Mouse (Mus musculus) Patski (cell line): ENCODE data around the gene Gm8127. TPM values are rescaled to one million over a fixed set of nuclear protein-coding genes. Genes with fewer than 3 reads are reported as not detected.
"Not testable (repeated sequence)": the region's sequence is repeated elsewhere in the genome, so short reads cannot be mapped to it uniquely, and the experiment has no call there.

Experiments
- ATAC-seq: fragments of 100-300 bp; one replicate; pipeline ENCODE4 v1.8.0; 2021
- CTCF ChIA-PET: fragments of 350-600 bp; sonication (Branson Sonifier 250); formaldehyde crosslinking; loops from one replicate; lab custom pipeline; 2022; ENCODE audit warnings: inconsistent platforms; lab: Charles Lee
- POLR2A ChIA-PET: fragments of 350-600 bp; sonication (Branson Sonifier 250); formaldehyde crosslinking; loops from one replicate; lab custom pipeline; 2022; ENCODE audit warnings: antibody characterized with exemption, inconsistent platforms; lab: Charles Lee
- DNase-seq: peaks from one replicate; pipeline ENCODE4 v3.0.0-alpha.2; 2011; ENCODE audit warnings: low read depth, low spot score
- H3K27me3 ChIP-seq: fragments of 371-371 bp; one replicate; pipeline ENCODE4 v1.5.1; 2021
- in situ Hi-C: fragments of 300-500 bp; cut with MboI; formaldehyde crosslinking; loops from 3 replicates; pipeline ENCODE4 v1.11.1; 2018; ENCODE audit warnings: low pct_unique_long_range_greater_than_20kb, mixed read lengths
- polyA plus RNA-seq: library from polyadenylated mRNA; unstranded; gene quantifications from one replicate; pipeline ENCODE4 v1.2.3, GENCODE M21; 2021

Gm8127 gene
- polyA plus RNA-seq = not detected

DNA sequence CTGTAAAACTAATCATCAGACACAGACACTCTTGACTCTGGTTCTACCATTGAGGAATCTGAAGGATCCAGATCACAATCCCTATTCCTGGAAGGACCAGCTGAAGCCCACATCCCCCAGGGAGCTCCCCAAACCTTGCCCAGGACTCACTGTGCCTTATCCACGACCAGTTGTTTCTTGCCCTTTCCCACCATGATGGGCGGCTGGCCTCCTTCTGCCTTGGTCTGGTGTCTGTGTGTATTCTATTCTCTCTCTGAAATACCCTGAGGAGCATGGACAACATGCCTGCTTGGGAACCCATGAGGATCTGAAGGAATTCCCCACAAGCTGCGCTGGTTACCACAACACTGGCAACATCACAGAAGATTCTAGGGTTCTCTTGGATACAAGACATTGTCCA, at the start of gene Gm8127:
TSS of gene Gm8127 (minus strand) at position 330 of the 400 bp plus-strand sequence.
- DNase-seq, in situ Hi-C loops: not testable (repeated sequence)

DNA sequence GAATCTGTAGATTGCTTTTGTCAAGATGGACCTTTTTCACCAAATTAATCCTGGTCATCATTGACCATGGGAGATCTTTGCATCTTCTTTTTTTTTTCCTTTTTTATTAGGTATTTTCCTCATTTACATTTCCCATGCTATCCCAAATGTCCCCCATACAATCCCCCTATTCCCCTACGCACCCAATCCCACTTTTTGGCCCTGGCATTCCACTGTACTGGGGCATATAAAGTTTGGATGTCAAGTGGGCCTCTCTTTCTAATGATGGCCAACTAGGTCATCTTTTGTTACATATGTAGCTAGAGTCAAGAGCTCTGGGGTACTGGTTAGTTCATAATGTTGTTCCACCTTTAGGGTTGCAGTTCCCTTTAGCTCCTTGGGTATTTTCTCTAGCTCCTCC, 44.0 kb upstream of the Gm8127 start:
- H3K27me3 ChIP-seq, POLR2A ChIA-PET, CTCF ChIA-PET, ATAC-seq, DNase-seq, in situ Hi-C loops: not testable (repeated sequence)

More for the DNA sequence above, at the start of gene Gm8127:
- ATAC-seq, POLR2A ChIA-PET, CTCF ChIA-PET, H3K27me3 ChIP-seq: not testable (repeated sequence)

DNA sequence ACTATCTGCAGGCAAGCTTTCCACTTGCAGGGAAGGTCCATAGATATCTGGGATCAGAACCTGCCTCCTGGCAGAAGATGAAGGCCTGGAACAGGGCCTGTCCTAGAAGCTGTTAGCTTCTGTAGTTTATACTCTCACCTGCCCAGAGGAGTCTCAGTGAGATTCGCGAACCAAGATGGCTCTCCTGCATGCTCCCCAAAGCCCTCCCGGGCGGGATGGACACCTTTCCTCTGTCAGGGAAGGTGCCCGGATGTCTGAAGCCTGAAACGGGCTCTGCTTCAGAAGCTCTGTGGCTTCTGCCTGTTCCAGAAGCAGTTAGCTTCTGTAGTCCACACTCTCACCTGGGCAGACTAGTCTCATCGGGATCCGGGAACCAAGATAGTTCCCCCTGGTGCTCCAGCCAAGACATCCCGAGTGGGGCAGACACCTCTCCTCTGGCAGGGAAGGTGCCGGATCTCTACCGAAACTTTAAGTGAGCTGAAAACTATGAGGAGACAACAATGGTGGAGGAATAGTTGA, 37.8 kb upstream of the Gm8127 start:
- ATAC-seq, in situ Hi-C loops, CTCF ChIA-PET: not testable (repeated sequence)

DNA sequence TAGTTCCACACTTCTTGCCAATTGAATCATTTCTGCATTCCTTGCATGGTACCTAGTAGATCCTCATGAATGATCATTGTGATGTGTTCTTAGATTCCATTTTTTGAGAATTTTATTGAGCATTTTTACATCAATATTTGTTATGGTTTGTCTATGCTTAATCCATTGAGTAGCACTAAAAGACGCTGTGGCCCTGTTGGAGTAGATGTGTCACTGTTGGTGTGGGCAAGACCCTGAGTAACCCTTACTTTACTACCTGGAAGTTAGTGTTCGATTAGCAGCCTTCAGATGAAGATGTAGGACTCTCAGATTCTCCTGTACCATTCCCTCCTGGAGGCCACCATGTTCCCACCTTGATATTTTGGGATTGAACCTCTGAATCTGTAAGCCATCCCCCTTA, 35.0 kb upstream of the Gm8127 start:
- in situ Hi-C loops, CTCF ChIA-PET, POLR2A ChIA-PET, DNase-seq, H3K27me3 ChIP-seq, ATAC-seq: not testable (repeated sequence)

More for the DNA sequence above, 37.8 kb upstream of the Gm8127 start:
- H3K27me3 ChIP-seq, POLR2A ChIA-PET, DNase-seq: not testable (repeated sequence)

DNA sequence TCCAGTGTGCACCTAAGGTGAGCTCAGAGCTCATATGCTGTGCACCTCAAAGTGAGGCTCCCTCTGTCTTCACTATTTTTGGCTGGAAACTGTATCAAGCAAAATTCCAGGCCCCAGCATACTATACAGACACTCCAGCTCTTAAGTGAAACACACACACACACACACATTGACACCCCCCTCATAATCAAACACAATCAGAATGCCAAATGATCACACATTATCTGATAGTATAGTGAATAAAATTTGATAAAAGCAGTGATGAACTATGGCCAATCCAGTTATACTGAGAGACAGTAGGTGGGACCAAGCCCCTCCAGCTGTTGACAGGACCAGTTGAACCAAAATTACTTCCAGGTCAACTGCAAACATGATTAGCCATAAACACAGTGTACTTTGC, 25.9 kb upstream of the Gm8127 start:
- ATAC-seq, POLR2A ChIA-PET, in situ Hi-C loops, CTCF ChIA-PET, DNase-seq, H3K27me3 ChIP-seq: not testable (repeated sequence)

DNA sequence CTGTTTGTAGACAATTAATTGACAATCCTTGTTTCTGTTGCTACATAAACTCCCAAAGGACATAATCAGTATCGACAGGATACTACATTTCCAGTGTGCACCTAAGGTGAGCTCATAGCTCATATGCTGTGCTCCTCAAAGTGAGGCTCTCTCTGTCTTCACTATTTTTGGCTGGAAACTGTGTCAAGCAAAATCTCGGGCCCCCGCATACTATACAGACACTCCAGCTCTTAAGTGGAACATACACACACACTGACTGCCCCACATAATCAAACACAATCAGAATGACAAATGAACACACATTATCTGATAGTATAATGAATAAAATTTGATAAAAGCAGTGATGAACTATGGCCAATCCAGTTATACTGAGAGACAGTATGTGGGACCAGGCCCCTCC, 15.0 kb downstream of the Gm8127 start:
- POLR2A ChIA-PET, in situ Hi-C loops, ATAC-seq, DNase-seq, H3K27me3 ChIP-seq, CTCF ChIA-PET: not testable (repeated sequence)

DNA sequence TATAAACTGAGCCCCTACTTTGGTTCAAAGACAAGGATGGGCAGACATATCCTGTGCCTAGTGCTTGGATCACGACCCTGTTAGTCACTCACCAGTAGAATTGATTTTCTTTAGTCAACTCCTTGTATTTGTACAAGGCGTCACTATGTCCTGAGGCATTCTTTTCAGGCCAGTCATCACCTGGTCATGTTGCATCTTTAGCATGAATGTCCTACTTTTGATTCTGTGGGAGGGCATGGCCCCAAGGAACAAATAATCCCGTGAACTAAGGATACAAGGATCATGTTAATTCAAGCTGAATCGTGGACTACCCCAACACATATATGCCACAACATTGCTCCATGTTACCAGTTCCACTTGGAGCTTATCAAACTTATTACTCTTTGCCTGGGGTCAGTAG, 15.5 kb downstream of the Gm8127 start:
- H3K27me3 ChIP-seq, ATAC-seq, DNase-seq, CTCF ChIA-PET, POLR2A ChIA-PET, in situ Hi-C loops: not testable (repeated sequence)

DNA sequence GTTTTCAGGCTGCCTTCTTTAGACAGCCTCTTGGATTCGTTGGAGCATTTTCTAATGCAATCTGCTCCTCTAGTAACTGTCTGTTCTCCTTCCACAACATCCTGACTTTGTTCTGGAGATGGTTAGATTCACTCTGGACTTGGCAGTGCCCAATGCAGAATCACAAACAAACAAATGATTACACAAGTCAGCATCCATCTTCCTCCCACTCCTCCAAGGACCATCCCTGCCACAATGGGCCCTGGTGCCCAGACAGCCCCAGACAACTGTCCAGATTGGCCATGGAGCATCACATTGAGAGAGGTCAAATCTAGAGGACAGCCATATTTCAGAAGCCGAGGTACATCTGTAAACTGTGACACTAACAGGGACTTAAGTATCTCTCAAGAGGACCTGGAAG, 16.2 kb downstream of the Gm8127 start:
- H3K27me3 ChIP-seq, DNase-seq, in situ Hi-C loops, ATAC-seq, POLR2A ChIA-PET, CTCF ChIA-PET: not testable (repeated sequence)

DNA sequence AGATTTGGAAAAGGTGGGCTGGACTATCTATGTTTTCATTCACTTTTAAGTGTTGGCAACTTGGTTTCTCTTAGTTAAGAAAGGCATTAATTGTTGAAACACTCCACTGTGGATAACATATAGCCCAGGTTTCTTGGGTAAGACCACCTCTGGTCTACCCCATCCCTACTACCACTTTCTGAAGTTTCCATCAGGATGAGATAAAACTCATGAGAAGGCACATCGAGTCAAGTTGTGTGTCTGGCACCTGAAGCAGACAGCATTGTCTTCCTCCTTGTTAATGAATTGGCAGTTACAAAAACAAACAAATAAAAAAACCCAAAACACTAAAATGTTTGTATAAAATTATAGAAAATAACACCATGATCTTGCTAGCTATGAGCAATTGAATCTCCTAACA, 17.9 kb downstream of the Gm8127 start:
- in situ Hi-C loops, POLR2A ChIA-PET, CTCF ChIA-PET, H3K27me3 ChIP-seq, DNase-seq, ATAC-seq: not testable (repeated sequence)

DNA sequence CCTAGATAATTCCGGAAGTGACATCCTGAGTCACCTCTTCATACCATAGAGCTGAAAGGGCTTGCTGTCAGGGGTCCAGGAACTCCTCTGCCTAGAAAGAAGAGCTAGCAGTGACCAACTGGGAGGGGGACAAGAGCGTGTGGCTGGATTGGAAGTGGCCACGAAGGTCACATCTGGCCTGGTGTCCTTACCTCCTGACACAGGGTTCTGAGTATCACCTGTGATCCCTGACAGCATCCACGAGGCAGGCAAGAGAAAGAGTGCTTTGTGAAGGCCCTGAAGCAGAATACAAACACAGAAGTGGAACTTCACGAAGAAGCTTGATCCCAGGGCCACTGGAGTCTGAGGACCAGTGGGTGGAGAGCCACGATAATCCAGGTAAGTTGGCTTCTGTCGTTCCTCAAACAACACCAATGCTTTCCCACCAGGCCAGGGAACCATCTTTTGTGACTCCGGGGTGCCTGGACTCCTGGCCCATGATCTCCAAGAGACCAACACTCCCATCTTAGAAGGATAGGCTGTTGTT, 18.6 kb downstream of the Gm8127 start, which contains the start of gene Gm9732:
TSS of gene Gm9732 (plus strand) at position 51 of the 526 bp plus-strand sequence.
- DNase-seq, ATAC-seq, H3K27me3 ChIP-seq, in situ Hi-C loops, CTCF ChIA-PET, POLR2A ChIA-PET: not testable (repeated sequence)

DNA sequence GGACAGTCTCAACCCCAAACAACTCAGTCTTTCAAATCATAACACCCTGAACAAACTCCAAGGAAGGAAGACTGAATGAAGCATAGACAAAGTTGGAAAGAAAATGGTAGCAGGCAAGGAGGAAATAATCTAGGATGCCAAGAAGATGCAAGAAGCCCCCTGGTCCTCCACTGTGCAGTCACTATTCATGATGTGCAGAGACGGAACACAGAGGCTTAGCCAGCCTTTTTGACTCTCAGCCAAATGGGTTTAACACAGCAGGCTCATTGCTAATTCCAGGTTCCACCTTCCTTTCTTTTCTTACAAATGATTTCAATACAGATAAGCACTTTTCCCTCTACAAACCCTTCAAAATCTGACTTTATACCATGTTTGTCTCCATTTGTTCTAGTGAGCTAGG, 20.5 kb downstream of the Gm8127 start:
- ATAC-seq, CTCF ChIA-PET, DNase-seq, in situ Hi-C loops, POLR2A ChIA-PET, H3K27me3 ChIP-seq: not testable (repeated sequence)

DNA sequence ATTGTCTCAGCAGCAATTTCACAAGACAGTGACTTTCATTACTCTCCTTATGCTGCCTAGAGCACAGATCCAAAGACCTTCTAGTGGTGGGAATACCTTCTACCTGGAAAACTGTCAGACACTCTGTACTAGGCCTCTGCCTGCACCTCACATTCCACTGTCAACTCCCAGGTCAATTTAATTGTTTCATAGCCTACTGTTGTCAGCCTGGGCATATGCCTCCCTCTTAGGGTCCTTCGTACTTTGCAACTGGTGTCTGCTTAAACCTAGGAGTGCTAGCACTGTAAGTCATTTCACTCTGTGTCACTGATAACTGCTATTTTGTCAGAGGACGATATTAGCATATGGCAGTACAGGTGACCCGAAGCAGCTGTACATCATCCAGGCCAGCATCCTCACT, 24.4 kb downstream of the Gm8127 start:
- DNase-seq, POLR2A ChIA-PET, CTCF ChIA-PET, in situ Hi-C loops, ATAC-seq, H3K27me3 ChIP-seq: not testable (repeated sequence)

DNA sequence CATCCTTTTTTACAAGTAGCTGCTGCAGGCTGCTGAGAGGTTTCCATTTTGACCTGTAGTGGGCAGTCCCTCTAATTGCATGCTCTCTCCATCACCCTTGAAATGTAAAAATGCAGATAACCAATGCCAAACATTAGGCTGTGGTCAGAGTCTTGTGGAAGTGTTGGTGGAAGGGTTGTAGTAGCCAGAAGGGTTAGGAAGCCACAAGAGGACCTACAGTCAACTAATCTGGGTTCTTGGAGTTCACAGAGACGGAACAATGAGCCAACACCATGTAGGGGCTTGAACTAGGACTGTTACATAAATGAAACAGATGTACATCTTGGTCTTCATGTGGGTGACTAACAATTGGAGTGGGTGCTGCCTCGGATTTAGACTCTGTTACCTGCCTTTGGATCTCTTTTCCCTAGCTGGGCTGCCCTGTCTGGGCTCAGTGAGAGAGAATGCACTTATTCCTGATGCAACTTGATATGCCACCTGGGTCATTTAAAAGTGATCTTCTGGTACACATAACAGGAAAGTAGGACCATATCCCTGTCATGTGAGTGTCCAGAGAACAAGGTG, 25.0 kb downstream of the Gm8127 start:
- DNase-seq, H3K27me3 ChIP-seq, CTCF ChIA-PET, POLR2A ChIA-PET, in situ Hi-C loops, ATAC-seq: not testable (repeated sequence)

DNA sequence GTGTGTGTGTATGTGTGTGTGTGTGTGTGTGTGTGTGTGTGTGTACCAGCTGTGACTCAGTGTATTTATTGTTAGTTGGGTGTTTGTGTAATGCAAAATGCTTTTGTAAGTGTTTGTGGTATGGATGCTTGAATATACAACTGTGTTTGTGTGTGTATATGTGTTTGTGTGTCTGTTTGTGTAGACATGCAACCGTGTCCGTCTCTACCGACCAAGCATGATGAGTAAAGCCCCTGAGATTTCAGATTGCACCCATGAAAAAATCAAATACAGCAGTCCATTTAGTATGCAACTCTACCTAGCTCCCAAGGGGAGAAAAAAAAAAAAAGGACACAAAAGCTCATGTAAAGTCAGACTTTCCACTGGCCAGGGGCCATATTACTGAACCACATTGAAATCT, 30.2 kb downstream of the Gm8127 start:
- CTCF ChIA-PET, POLR2A ChIA-PET, in situ Hi-C loops, H3K27me3 ChIP-seq, DNase-seq, ATAC-seq: not testable (repeated sequence)

DNA sequence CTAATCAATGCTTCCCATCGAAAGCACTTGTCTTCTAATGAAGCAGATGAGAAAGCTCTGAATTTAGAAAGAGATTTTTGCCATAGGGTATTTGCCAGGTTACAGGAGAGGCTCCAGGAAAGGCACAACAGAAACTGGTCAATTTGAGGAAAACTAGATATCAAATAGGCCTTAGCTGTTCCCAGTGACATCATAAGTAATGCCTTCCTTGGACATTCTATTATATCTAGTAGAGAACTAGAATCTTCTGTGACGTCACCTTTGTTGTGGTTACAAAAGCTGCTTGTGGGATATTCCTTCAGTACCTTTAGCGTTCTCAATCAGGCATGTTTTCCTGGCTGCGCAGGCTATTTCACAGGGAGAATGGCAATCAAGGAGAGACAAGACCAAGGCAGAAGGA, 35.3 kb downstream of the Gm8127 start, which contains the start of gene Gm8126:
TSS of gene Gm8126 (plus strand) at position 301 of the 400 bp plus-strand sequence.
- ATAC-seq, POLR2A ChIA-PET, H3K27me3 ChIP-seq, CTCF ChIA-PET, DNase-seq, in situ Hi-C loops: not testable (repeated sequence)
